ENCODE assay signal across 9 mouse cellular contexts in genomic region chr7:64949910-64950770, GRCm38 (mm10).
A peak's percentile ranks its signal among the peaks of the same experiment; 100 is the strongest.
DNase-seq lines count a peak whose midpoint lies in the region; ATAC-seq lines count a peak whose summit lies in the region.
"Had no signal": no experiment of that assay in that cellular context is flagged by ENCODE, and none has a peak within 500 bp of the region (broad histone marks: within the 10 kb centered on the region; RNA-seq: fewer than 3 reads in every experiment).

No protein-coding gene starts in this region.

- no peak overlapping the region for H3K27ac ChIP-seq in kidney, embryonic 14.5 days (ENCODE audit: low read depth, low read length)
- H3K27ac ChIP-seq in embryonic facial prominence, embryonic 14.5 days (replicated peaks; ENCODE audit: low read depth, low read length) = no peak overlapping the region
- no peak overlapping the region for H3K27ac ChIP-seq in hindbrain, embryonic 14.5 days
- 0 out of 2 replicates have a peak overlapping the region, but pooled peaks have one; percentile 42 for H3K27ac ChIP-seq in midbrain, embryonic 16.5 days (ENCODE audit: low read length)
- H3K27ac ChIP-seq: limb, embryonic 15.5 days had no signal

- H3K4me3 ChIP-seq in kidney, embryonic 14.5 days (ENCODE audit: low read length) = no peak overlapping the region
- H3K4me3 ChIP-seq in embryonic facial prominence, embryonic 14.5 days (ENCODE audit: low read depth, low read length) = no peak overlapping the region
- no peak overlapping the region for H3K4me3 ChIP-seq in hindbrain, embryonic 14.5 days (replicated peaks; ENCODE audit: low read length)
- no peak overlapping the region for H3K4me3 ChIP-seq in midbrain, embryonic 16.5 days (ENCODE audit: low read depth, low read length)
- H3K4me3 ChIP-seq: limb, embryonic 15.5 days had no signal

- 55% methylated on average over 12 of the region's 12 CpGs for WGBS in kidney, embryonic 14.5 days
- 51% methylated on average over 12 of the region's 12 CpGs for WGBS in embryonic facial prominence, embryonic 14.5 days
- WGBS in hindbrain, embryonic 14.5 days = 28% methylated on average over 12 of the region's 12 CpGs
- WGBS in midbrain, embryonic 16.5 days = 25% methylated on average over 12 of the region's 12 CpGs

- no peak; the same call in 1 of the 2 replicates for ATAC-seq in kidney, embryonic 14.5 days (ENCODE audit: low FRiP score, low TSS enrichment)
- no peak; the same call in 1 of the 2 replicates for ATAC-seq in embryonic facial prominence, embryonic 14.5 days (ENCODE audit: low read depth)
- ATAC-seq in hindbrain, embryonic 14.5 days (ENCODE audit: low FRiP score) = no peak; the same call in 1 of the 2 replicates
- peak; percentile 54 for ATAC-seq in midbrain, embryonic 16.5 days

- no peak overlapping the region for H3K4me2 ChIP-seq in kidney, embryonic 14.5 days (replicated peaks; ENCODE audit: low read depth, low read length)
- H3K4me2 ChIP-seq in embryonic facial prominence, embryonic 14.5 days (ENCODE audit: low read depth, low read length) = no peak overlapping the region
- no peak overlapping the region for H3K4me2 ChIP-seq in hindbrain, embryonic 14.5 days (replicated peaks)
- peak overlapping the region; percentile 19; the same call in 1 of the 2 replicates for H3K4me2 ChIP-seq in midbrain, embryonic 16.5 days (ENCODE audit: low read length)
- H3K4me2 ChIP-seq: limb, embryonic 15.5 days had no signal

- H3K4me1 ChIP-seq in kidney, embryonic 14.5 days (ENCODE audit: control insufficient read depth, insufficient read depth, low read length) = no peaks in the 10 kb centered on the region
- no peaks in the 10 kb centered on the region for H3K4me1 ChIP-seq in embryonic facial prominence, embryonic 14.5 days (ENCODE audit: control insufficient read depth, insufficient read depth, low read length)
- peaks cover 2% of the 10 kb centered on the region; the same call in 1 of the 2 replicates for H3K4me1 ChIP-seq in hindbrain, embryonic 14.5 days (replicated peaks; ENCODE audit: control insufficient read depth, insufficient read depth, low read length)
- peaks cover 10% of the 10 kb centered on the region; the same call in 1 of the 2 replicates for H3K4me1 ChIP-seq in midbrain, embryonic 16.5 days (ENCODE audit: control insufficient read depth, insufficient read depth, low read length)

- H3K9ac ChIP-seq in kidney, embryonic 14.5 days (ENCODE audit: low read depth, low read length) = no peak overlapping the region
- H3K9ac ChIP-seq in embryonic facial prominence, embryonic 14.5 days (ENCODE audit: low read depth, low read length) = no peak overlapping the region
- H3K9ac ChIP-seq in hindbrain, embryonic 14.5 days = no peak overlapping the region
- no peak overlapping the region for H3K9ac ChIP-seq in midbrain, embryonic 16.5 days (ENCODE audit: low read depth, low read length)
- H3K9ac ChIP-seq: limb, embryonic 15.5 days had no signal

- H3K9me3 ChIP-seq in kidney, embryonic 14.5 days (ENCODE audit: control insufficient read depth, low read length) = no peaks in the 10 kb centered on the region
- H3K9me3 ChIP-seq in embryonic facial prominence, embryonic 14.5 days (ENCODE audit: control insufficient read depth, low read length) = no peaks in the 10 kb centered on the region
- no peaks in the 10 kb centered on the region for H3K9me3 ChIP-seq in hindbrain, embryonic 14.5 days (ENCODE audit: control insufficient read depth, low read length)
- H3K9me3 ChIP-seq in midbrain, embryonic 16.5 days (replicated peaks; ENCODE audit: control insufficient read depth, low read length, poor library complexity, severe bottlenecking) = no peaks in the 10 kb centered on the region
- H3K9me3 ChIP-seq: limb, embryonic 15.5 days had no signal

- no peaks in the 10 kb centered on the region for H3K27me3 ChIP-seq in kidney, embryonic 14.5 days (ENCODE audit: control insufficient read depth, insufficient read depth, low read length)
- no peaks in the 10 kb centered on the region for H3K27me3 ChIP-seq in embryonic facial prominence, embryonic 14.5 days (replicated peaks; ENCODE audit: control insufficient read depth, insufficient read depth, low read length)
- H3K27me3 ChIP-seq in hindbrain, embryonic 14.5 days (ENCODE audit: control insufficient read depth, insufficient read depth, low read length) = no peaks in the 10 kb centered on the region
- no peaks in the 10 kb centered on the region for H3K27me3 ChIP-seq in midbrain, embryonic 16.5 days (ENCODE audit: control insufficient read depth, insufficient read depth, low read depth, low read length)
- H3K27me3 ChIP-seq: limb, embryonic 15.5 days had no signal

- no peaks in the 10 kb centered on the region for H3K36me3 ChIP-seq in kidney, embryonic 14.5 days (ENCODE audit: control insufficient read depth, insufficient read depth, low read length)
- no peaks in the 10 kb centered on the region for H3K36me3 ChIP-seq in embryonic facial prominence, embryonic 14.5 days (ENCODE audit: control insufficient read depth, insufficient read depth, low read length)
- H3K36me3 ChIP-seq in hindbrain, embryonic 14.5 days (replicated peaks; ENCODE audit: control insufficient read depth, insufficient read depth) = no peaks in the 10 kb centered on the region
- H3K36me3 ChIP-seq in midbrain, embryonic 16.5 days (ENCODE audit: control insufficient read depth, insufficient read depth, low read length) = no peaks in the 10 kb centered on the region
- H3K36me3 ChIP-seq: limb, embryonic 15.5 days had no signal

- peak; percentile 40 for DNase-seq in kidney, adult 18-20 months
- DNase-seq in adrenal gland, postnatal 14 days = peak; percentile 76
- DNase-seq in embryonic facial prominence, embryonic 14.5 days (ENCODE audit: low spot score) = peak; percentile 42
- peak; percentile 60 for DNase-seq in hindbrain, embryonic 14.5 days (ENCODE audit: low spot score)
- peak; percentile 80 to 83 for DNase-seq in left cerebral cortex, adult 18-20 months (ENCODE audit: low spot score in 2 of 2)
- peak; percentile 3 to 13 for DNase-seq in thymus, adult 18-20 months

Comparison
In these comparisons a context has a peak if more than half of its experiments do, and no peak if none do; other contexts are left out.
1. DNase-seq: peak in every context shown above with its lines; median percentile 82 in left cerebral cortex, adult 18-20 months; 76 in adrenal gland, postnatal 14 days; 60 in hindbrain, embryonic 14.5 days; 42 in embryonic facial prominence, embryonic 14.5 days; 40 in kidney, adult 18-20 months; 8 in thymus, adult 18-20 months.